Mouse (Mus musculus): ENCODE results near the gene Car3. TPM values are rescaled to one million over a fixed set of nuclear protein-coding genes. Genes with fewer than 3 reads are reported as not detected.

Gene Car3
- total RNA-seq, 2 experiments from 2014 or later, result 553 to 694 TPM

DNA sequence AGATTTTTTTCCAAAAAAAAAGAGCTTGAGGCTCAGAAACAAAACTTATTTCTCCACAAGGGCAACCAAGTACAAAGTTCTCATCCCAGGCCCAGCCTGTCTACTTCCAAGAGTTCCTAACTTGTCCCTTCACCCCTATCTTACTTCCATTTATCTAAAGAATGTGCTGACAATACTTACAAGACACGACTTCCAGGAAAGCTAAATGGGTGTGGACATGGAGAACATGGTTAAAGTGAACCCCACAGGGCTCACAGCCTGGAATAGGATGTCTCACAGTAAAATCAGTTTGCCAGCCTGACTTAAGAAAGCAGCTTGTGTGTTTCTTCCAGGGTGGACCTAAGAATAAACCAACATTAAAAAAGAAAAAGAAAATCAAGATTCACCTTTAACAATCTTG lies 7.2 kb downstream of the Car3 start:
- DNase-seq, result no peak
- intact Hi-C loops (cut with DNase I; ENCODE audit: low total_unique reads), result loop anchor here (5.0 kb wide), 2 partner anchors 193 to 322 kb away; no protein-coding TSS in a partner anchor

GRCm38 (mm10) chr3:14871386-14871785 lies 8.1 kb downstream of the Car3 start:
- intact Hi-C loops (cut with DNase I; ENCODE audit: low total_unique reads), result loop anchor here (5.0 kb wide), 2 partner anchors 194 to 321 kb away; no protein-coding TSS in a partner anchor
- peak; percentile 17 for DNase-seq

GRCm38 (mm10) chr3:14874402-14875040 lies 11.2 kb downstream of the Car3 start:
- DNase-seq, result no peak
- intact Hi-C loops (cut with DNase I; ENCODE audit: low total_unique reads), result loop anchor here (5.0 kb wide), 2 partner anchors 197 to 318 kb away; no protein-coding TSS in a partner anchor

DNA sequence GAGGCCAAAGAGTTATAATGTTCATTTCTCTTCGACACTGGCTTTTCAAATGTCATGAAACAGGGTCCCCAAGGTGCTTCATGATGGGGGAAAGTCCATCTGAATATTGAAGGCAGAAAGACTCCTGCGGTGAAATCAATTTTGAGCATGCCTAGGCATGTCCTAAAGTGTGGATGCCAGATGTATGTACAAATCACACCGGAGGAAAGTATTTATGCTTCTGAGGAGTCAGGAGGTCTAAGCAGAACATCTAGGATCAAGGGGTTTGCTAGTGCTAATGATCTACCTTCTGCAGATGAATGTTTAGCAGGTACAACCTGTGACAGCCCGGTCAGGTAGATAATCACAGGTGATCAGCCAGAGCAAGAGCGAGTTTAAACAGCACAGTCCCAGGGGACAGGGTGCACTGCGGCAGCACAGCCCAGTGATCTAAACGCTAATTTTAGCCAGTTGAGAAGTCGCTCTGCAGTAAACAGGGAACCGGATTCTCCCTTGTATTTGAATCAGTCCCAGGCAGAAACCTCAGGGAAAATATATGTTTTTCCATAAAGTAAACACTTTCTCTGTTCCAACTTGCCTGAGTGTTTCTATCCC lies 13.1 kb downstream of the Car3 start:
- intact Hi-C loops (cut with DNase I; ENCODE audit: low total_unique reads), result no loop called here
- DNase-seq, result no peak

GRCm38 (mm10) chr3:14877251-14877909 lies 14.1 kb downstream of the Car3 start:
- intact Hi-C loops (cut with DNase I; ENCODE audit: low total_unique reads), result no loop called here
- no peak for DNase-seq

DNA sequence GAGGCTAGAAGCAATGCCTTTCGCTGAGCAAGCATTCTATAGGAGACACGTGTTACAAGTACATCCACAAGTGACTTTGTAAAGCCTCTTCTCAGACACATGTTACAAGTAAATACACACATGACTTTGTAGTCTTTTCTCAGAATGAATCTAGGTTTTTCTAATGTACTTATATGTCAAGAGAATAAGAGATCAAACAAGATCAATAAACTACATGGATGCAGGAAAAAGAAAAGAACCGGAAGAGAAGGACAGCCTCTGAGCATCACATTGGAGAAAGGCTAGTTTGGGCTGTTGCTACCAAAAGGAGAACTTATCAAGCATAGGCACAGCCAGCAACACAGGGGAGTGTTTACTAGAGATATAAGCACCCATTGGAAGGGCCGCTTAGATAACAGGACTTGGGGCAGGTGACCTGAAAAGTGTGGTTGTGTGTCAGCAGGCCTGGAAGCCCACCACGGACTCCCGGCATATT lies 15.5 kb downstream of the Car3 start:
- intact Hi-C loops (cut with DNase I; ENCODE audit: low total_unique reads), result no loop called here
- DNase-seq, result no peak

GRCm38 (mm10) chr3:14879293-14879692 lies 16.0 kb downstream of the Car3 start:
- DNase-seq, result no peak
- intact Hi-C loops (cut with DNase I; ENCODE audit: low total_unique reads), result no loop called here

DNA sequence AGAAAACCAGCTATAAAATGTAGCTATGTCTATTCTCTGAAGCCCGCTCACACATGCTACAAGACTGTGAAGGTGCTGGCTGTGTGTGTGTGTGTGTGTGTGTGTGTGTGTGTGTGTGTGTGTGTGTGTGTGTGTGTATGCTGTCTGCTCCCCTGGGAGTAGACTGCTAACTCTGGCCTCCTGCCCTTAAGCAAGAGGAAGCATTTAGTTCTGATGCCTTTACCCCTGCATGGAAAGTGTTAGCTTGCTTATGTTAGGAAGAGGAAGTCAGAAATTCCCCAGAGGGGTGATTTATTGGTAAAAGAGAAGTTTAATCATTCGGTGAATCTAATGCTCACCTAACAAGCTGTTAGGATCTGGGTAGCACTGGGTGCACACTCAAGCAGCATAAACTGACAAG lies 17.0 kb downstream of the Car3 start:
- intact Hi-C loops (cut with DNase I; ENCODE audit: low total_unique reads), result no loop called here
- no peak for DNase-seq

DNA sequence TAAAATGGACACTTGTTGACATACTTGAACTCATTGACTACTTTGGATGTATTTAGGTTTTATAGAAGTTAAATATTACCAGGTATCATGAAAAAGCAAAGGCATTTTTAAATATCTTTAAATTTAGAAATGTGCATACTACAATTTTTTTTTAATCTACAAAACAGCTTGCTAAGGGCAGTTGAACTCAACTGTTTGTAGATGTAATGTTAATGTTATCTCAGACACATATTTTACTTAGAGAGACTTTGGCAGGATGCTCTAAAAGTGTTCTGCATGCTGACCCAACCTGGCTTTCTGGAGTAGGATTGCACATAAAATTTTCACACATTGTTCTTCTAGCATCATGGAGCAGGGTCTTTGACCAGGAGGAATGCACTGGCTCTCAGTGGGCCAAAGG lies 18.7 kb downstream of the Car3 start:
- intact Hi-C loops (cut with DNase I; ENCODE audit: low total_unique reads), result no loop called here

GRCm38 (mm10) chr3:14882756-14883155 lies 19.4 kb downstream of the Car3 start:
- DNase-seq, result no peak
- intact Hi-C loops (cut with DNase I; ENCODE audit: low total_unique reads), result no loop called here

More for the DNA sequence above, 18.7 kb downstream of the Car3 start:
- DNase-seq, result no peak

DNA sequence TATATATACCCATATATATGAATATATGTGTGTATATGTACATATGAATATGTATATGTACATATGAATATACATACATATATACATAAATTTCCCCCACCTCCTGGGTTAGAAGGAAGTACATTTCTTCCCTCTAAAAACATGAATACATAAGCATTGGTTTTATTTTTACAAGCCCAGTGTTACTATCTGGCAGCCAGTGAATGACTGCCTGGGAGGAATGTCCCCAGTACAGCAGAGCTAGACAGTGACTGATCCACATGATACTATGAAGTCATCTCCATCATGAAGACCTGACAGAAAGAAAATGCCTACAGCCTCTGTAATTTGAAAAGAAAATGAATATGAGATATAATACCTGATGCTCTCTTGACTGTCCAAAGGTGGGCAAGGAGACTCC lies 21.5 kb downstream of the Car3 start:
- intact Hi-C loops (cut with DNase I; ENCODE audit: low total_unique reads), result no loop called here
- no peak for DNase-seq

GRCm38 (mm10) chr3:14886102-14887098 lies 23.1 kb downstream of the Car3 start, which contains the start of gene Car2:
Gene Car2, plus strand, starts transcription at chr3:14886273.
- intact Hi-C loops (cut with DNase I; ENCODE audit: low total_unique reads), result no loop called here
- DNase-seq, result peak; percentile 58

- intact Hi-C loops (cut with DNase I; ENCODE audit: low total_unique reads), result no loop called here
- DNase-seq, result no peak
Measured at GRCm38 (mm10) chr3:14887134-14887666, 23.9 kb downstream of the Car3 start.

DNA sequence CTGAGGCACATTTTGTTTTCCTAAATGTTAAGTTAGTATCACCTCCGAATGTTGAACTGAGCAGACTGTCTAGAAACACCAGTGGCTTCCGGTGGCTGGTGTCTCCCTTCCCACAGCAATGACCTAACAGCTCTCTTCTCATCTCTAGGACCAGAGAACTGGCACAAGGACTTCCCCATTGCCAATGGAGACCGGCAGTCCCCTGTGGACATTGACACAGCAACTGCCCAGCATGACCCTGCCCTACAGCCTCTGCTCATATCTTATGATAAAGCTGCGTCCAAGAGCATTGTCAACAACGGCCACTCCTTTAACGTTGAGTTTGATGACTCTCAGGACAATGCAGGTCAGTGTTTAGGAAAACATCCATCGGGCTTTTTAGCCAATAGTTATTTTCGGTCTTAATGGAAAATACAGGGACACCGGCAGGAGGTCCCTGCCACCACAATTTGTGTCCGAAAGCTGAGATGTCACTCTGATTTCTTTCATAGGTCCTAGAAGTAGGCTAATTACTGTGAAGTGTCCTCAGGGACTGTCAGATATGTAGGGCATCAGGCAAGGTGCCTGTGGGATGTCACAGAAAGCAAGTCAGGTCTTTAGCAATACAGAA lies 24.5 kb downstream of the Car3 start:
- intact Hi-C loops (cut with DNase I; ENCODE audit: low total_unique reads), result no loop called here
- DNase-seq, result no peak

DNA sequence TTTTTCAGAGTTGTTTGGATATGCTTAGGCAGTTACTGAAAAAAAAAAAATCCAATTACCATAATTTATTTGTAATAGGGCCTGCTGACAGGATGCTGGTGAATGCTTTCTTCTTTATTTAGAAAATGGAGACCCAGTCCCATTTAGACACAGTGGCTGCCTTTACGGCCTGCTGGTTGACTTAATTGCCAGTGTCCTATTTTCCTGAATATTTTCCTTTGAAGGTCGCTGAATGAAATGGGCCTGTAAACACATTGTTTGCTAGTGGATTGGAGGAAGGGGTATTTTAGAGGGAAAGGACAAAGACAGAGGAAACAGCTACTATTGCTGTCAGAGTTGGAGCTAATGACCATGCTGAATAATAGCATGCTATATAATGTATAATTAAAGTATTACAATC lies 25.2 kb downstream of the Car3 start:
- intact Hi-C loops (cut with DNase I; ENCODE audit: low total_unique reads), result no loop called here
- DNase-seq, result no peak

GRCm38 (mm10) chr3:14889085-14889484 lies 25.8 kb downstream of the Car3 start:
- DNase-seq, result no peak
- intact Hi-C loops (cut with DNase I; ENCODE audit: low total_unique reads), result no loop called here

DNA sequence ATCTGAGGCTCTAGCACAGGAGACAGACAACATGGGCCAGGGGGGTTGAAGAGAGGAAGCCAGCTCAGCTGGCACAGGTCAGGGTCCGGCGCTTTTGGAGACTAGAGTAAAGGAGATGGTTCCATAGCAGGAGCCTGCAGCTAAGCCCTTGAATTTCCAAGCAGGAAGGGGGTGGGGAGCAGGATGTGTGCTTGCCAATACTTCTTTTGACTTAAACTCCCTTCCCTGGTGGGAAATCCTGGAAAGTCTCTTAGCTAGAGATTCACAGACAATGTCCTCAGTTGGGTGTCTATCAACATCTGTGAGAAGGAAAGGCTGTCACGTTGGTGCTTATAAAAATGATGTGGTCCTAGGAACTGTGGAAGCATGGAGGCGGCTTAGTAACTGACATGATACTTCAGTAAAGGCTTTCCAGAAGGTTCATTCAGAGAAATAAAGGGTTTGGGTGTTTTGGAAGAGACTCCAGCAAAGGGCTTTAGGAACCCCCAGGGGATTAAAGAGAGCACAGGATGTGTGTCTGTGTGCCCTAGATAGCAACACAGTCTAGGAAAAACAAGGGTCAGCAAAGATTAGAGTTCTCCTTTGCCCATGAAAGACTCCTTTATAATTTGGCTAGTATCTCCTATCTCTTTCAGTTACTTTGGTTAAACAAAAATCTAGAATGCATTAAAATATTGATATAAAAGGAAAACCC lies 26.6 kb downstream of the Car3 start:
- no peak for DNase-seq
- intact Hi-C loops (cut with DNase I; ENCODE audit: low total_unique reads), result no loop called here

- DNase-seq, result no peak
- intact Hi-C loops (cut with DNase I; ENCODE audit: low total_unique reads), result no loop called here
Measured at GRCm38 (mm10) chr3:14892991-14893390, 29.7 kb downstream of the Car3 start.

Data from gastrocnemius, postnatal 14 days (tissue).